Mouse (Mus musculus) left cerebral cortex, postnatal 10 days (tissue): ENCODE measurements around the gene Hjurp. TPM values are rescaled to one million over a fixed set of nuclear protein-coding genes. Genes with fewer than 3 reads are reported as not detected.

Experiments
- DNase-seq, 2 experiments: peaks; one replicate each; pipeline ENCODE4 v3.0.0; 2021 to 2022; ENCODE audit warnings: low spot score in 2 of 2, mixed read lengths in 1 of 2; ENCODE audit errors: extremely low spot score in 1 of 2
- intact Hi-C: fragments of 180-260 bp; cut with DNase I; formaldehyde crosslinking; loops from one replicate; pipeline ENCODE4 v1.15.1; 2025
- total RNA-seq, 2 experiments: library from RNA; stranded (reverse); gene quantifications; 2 replicates each; pipeline ENCODE4 v1.2.3; 2021

The Hjurp gene
- total RNA-seq, 2 experiments from 2014 or later, result 42.0 to 44.4 TPM

- intact Hi-C loops, result loop anchor here (10.0 kb wide), 1 partner anchor 130 kb away; no protein-coding TSS in a partner anchor
- peak in 1 of 2 experiments; percentile 75 for DNase-seq
These were observed 7.5 kb upstream of the Hjurp start for GRCm38 (mm10) chr1:88284946-88285320.

DNA sequence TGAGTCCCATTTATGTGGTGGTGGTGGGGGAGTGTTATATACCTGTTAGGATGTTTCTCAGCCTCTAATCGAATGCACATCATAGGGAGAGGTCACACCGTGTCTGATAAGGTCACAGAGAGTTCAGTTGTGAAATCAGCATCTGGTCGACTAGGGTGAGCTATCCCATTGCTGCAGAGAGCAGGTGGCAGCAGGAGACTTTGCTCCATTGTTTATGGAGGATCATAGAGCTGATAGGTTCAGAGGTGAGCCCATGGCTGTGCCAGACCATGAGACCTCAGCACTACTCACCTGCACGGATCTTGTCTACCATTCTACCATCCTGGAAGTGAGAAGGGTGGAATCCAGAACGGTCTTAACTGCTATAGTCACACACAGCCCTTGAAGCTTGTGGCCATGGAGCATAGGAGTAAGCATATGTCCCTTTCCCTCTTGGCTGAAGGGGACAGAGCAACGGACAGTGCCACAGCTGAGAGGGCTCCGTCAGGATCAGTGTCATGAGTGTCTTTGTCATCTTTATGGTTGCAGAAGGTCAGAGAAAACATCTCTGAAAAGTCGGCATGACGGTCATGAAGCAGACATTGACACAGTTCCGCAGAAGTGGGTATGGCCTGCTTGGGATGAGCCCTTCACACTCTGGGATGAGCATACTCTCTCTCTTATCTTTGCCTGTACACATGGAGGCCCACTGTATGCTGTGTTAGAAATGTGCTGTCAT, 7.0 kb upstream of the Hjurp start:
- intact Hi-C loops, result loop anchor here (10.0 kb wide), 1 partner anchor 130 kb away; no protein-coding TSS in a partner anchor
- no peak for DNase-seq

DNA sequence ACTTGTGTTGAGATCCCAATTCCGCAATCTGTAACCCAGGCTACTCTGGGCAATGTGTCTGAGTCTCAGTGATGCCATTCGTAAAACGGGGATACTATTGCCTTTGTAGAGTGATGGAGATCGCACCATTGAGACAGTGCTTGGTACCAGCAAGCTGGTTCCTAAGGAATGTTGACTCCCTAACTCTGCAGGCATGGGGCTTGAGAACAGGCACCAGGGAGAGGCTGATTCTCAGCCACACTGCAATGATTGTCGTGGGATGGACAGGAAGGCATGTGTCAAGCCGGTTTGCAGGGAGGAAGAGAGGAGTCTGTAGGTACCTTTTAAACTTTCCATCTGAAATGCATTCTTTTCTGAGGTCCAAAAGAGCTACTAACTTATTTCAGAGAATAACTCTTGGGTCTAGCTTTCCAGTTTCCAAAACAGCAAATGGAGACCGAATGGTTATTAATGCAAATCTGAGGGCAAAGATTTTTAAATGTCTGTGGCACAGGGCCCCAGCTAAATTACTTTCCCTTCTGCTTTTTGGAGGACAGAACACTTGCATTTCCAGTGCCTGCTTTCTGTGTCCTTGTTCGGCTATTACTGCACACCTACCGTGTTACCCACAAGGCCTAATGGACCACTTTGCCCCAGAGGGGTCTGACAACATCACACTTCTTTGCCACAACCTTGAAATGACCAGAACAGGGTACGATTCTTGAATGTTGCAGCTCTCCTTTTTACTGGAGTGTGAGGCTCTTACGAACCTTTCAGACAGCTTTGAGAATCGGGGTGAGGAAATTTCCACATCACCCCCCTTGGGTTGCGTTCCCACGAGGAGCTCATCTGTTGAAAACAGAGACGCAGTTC, 6.2 kb upstream of the Hjurp start:
- intact Hi-C loops, result loop anchor here (10.0 kb wide), 1 partner anchor 129 kb away; no protein-coding TSS in a partner anchor
- peak in 1 of 2 experiments; percentile 24 for DNase-seq

DNA sequence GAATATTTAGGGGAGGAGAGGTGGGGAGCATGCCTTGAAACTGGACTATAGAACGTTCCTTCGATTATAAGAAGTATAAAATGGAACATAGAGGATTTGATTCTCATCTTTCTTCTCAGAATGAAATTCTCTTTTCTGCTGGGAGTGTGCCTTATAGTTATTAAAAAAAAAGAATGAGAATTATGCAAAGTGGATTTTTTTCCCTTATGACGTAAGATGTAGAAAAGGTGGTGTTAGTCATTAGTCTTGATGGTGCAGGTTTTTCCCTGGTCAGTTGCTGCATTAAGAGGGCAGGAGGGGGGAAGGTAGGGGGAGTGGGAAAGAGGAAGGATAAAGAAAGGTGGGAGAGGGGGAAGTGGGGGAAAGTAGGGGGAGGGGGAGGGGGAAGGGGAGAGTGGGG, 4.9 kb upstream of the Hjurp start:
- intact Hi-C loops, result loop anchor here (10.0 kb wide), 1 partner anchor 128 kb away; no protein-coding TSS in a partner anchor
- no peak for DNase-seq

GRCm38 (mm10) chr1:88280006-88280690, 2.7 kb upstream of the Hjurp start:
- no peak for DNase-seq
- intact Hi-C loops, result loop anchor here (10.0 kb wide), 1 partner anchor 125 kb away; no protein-coding TSS in a partner anchor

- intact Hi-C loops, result loop anchor here (10.0 kb wide), 1 partner anchor 125 kb away; no protein-coding TSS in a partner anchor
- peak in 1 of 2 experiments; percentile 22 for DNase-seq
These were observed 1.9 kb upstream of the Hjurp start for GRCm38 (mm10) chr1:88279111-88280005.

DNA sequence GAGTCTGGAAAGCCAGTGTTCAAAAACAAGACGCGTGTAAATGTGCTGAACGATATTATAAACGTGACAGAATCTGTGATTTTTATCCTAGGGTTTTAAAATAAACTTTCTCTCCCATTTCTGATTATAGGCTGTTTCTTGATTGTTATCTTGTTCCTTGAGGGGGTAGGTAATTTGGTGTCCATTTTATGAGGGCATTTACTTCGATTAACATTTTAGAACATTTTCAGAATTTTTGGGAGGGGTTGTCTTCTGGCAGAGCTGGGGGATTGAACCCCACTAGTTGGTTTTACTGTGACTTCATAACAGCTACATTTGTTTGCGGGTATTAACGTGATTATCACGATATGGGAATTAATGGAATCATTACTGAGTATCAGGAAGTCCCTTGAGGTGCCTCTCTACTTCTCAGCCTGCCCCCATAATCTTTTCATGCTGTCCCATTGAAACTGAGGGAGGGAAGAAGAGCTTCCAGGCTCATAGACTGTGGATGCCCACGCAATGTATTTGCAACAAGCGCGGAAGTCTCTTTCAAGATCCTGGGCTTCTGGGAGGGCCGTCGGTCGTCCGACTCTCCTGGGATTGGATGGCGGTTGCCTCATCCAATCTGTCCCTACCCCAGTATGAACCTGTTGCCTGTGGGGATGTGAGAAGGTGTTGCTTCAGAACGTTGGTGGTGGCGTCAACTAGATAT, 532 bp upstream of the Hjurp start:
- intact Hi-C loops, result no loop called here
- peak in 1 of 2 experiments; percentile 59 for DNase-seq

- intact Hi-C loops, result no loop called here
- no peak for DNase-seq
These were observed 822 bp downstream of the Hjurp start for GRCm38 (mm10) chr1:88276524-88277097.

DNA sequence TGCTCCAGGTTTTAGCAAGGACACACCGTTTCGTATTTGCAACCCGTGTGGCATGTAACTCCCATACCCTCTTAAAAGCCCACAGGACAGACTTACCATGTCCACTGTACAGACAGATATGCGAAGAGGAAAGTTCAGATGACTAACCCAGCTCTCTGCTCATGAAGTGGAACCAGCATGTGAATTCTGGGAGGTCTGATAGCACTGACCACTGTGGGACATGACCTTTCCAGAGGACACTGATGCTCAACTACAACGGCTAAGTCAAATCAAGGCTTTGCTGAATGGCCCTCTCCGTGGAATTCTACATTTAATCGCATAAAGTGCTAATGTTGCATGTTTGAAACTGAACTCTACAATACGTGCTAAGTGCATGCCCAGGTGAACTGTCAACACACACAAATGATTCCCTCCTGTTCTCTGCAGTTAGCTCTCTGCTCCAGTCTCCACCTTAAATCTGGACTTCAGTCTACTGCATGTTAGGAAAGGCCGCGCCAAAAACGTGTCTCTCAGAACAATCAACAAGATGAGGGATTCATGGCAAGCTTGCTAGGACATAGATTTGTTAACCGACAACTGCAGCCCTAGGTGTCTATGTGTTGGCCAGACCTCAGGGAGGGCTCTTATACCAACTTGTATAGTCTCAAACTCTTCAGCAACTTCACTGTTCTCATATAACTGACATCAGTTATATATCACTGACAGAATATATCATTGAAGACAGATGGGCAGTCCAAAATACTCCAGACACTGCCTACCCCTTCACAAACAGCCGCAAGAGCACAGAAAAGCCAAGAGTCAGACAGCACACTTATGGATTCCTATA, 1.5 kb downstream of the Hjurp start:
- intact Hi-C loops, result no loop called here
- peak in 1 of 2 experiments; percentile 37 for DNase-seq

- DNase-seq, result peak in 1 of 2 experiments; percentile 25
- intact Hi-C loops, result no loop called here
These were observed 2.3 kb downstream of the Hjurp start for GRCm38 (mm10) chr1:88275078-88275680.

- peak in 1 of 2 experiments; percentile 58 for DNase-seq
- intact Hi-C loops, result no loop called here
These were observed 2.9 kb downstream of the Hjurp start for GRCm38 (mm10) chr1:88274371-88275077.

DNA sequence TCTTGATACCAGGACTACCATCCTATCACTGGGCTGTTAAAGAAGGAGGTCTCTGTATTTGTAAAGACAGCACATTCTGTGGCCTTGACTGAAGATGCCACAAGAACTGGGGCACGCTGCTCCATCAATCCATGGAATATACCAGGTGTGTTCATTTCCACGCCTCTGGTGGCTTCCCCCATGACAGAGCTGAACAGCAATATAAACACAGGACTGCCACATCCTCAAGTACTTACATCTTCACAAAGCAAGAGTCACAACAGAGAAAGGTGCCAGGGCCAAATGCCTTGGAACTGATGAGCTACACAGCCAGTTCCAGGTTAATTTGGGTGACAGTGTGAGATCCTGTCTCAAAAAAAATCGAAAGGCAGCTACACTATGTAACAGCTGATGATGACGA, 3.6 kb downstream of the Hjurp start:
- DNase-seq, result peak in 1 of 2 experiments; percentile 33
- intact Hi-C loops, result no loop called here

- intact Hi-C loops, result no loop called here
- DNase-seq, result peak in 1 of 2 experiments; percentile 49
These were observed 4.1 kb downstream of the Hjurp start for GRCm38 (mm10) chr1:88273326-88273725.

- intact Hi-C loops, result no loop called here
- peak in 1 of 2 experiments; percentile 33 for DNase-seq
These were observed 4.6 kb downstream of the Hjurp start for GRCm38 (mm10) chr1:88272851-88273250.

- intact Hi-C loops, result no loop called here
- peak in 1 of 2 experiments; percentile 46 for DNase-seq
These were observed 7.7 kb downstream of the Hjurp start for GRCm38 (mm10) chr1:88269539-88270309.
